Mouse (Mus musculus): Measurements from ENCODE around the gene Rgs7. TPM values are rescaled to one million over a fixed set of nuclear protein-coding genes. Genes with fewer than 3 reads are reported as not detected.

The Rgs7 gene
- polyA plus RNA-seq, 1 experiment from 2014 or later, result 1.9 TPM

DNA sequence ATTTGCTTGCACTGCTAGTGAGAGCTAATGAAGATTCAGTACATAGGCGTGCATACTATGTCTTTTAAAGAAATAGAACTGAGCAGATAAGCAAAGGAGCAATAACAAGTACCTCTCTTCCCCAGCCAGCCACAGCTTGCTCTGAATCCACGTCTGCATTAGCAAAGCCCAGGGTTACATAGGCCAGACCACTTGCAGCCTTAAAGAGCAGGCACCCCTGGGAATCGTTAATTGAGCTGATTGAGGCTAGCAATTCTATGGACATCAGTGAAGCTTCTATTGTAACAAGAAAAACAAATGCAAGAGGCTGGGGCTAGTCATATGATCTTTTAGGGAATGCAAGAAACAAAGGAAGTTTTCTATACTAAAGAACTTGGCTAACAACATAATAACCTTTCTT lies 81.9 kb downstream of the Rgs7 start:
- 42% methylated on average over 3 of the region's 3 CpGs for WGBS
- H3K9me3 ChIP-seq (replicated peaks; ENCODE audit: control insufficient read depth, low read length), result no peaks in the 10 kb centered on the region
- ATAC-seq (ENCODE audit: insufficient read depth, low FRiP score), result no peak
- H3K27ac ChIP-seq (ENCODE audit: low read length), result no peak overlapping the region
- H3K4me2 ChIP-seq (ENCODE audit: low read depth, low read length), result no peak overlapping the region
- H3K36me3 ChIP-seq (ENCODE audit: control insufficient read depth, insufficient read depth, low read length), result no peaks in the 10 kb centered on the region
- no peaks in the 10 kb centered on the region for H3K27me3 ChIP-seq (ENCODE audit: control insufficient read depth, insufficient read depth, low read length)
- no peak overlapping the region for H3K9ac ChIP-seq (ENCODE audit: low read length)
- H3K4me3 ChIP-seq (replicated peaks; ENCODE audit: low read length), result no peak overlapping the region
- no peaks in the 10 kb centered on the region for H3K4me1 ChIP-seq (ENCODE audit: control insufficient read depth, insufficient read depth, low read length)

DNA sequence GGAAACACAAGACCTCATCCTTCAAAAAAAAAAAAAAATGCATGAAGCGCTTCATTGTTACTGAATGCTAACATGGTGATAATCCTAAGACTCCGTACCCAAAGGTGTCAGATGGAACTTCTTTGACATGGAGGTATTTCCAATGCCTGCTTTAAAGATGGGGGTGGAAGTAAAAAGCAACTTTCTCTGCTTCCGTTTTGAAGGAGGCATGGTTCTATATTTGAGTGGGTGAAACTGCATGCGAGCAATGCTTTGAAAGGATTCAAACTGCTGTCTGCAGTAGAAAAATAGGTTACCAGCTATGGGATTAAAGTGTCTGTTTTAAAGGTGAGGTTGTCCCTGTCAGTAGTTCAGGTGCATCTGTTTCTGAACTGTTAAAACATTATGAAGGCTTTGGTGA lies 100.4 kb downstream of the Rgs7 start:
- Histone ChIP-seq H3K4me2 (ENCODE audit: low read depth, low read length) (no peak overlapping the region), H3K9me3 (replicated peaks; ENCODE audit: control insufficient read depth, low read length) (no peaks in the 10 kb centered on the region), H3K4me1 (ENCODE audit: control insufficient read depth, insufficient read depth, low read length) (no peaks in the 10 kb centered on the region), H3K27me3 (ENCODE audit: control insufficient read depth, insufficient read depth, low read length) (no peaks in the 10 kb centered on the region), H3K36me3 (ENCODE audit: control insufficient read depth, insufficient read depth, low read length) (no peaks in the 10 kb centered on the region), H3K9ac (ENCODE audit: low read length) (no peak overlapping the region), H3K27ac (ENCODE audit: low read length) (no peak overlapping the region), H3K4me3 (replicated peaks; ENCODE audit: low read length) (no peak overlapping the region)
- no peak for ATAC-seq (ENCODE audit: insufficient read depth, low FRiP score)
- WGBS, result 83% methylated on average over 4 of the region's 4 CpGs

DNA sequence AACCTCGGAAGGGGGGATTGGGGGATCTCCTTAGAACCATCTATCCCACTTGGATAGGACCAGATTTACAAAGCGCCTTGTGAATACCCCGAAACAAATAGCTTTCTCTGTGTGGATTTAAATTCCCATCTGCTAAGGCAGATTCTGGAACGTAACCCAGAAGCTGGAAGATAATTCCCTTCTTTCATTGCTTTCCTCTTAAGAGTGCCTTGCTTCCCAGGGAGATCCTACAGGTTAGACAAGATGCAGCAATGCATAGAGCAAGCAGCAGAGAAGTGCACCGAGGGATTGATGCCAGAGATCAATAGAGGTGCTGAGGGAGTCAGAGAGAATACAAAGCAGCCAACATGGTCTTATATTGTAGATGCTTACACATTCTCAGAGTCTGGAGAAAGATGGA lies 103.0 kb downstream of the Rgs7 start:
- 83% methylated on average over 5 of the region's 5 CpGs for WGBS
- H3K4me1 ChIP-seq (ENCODE audit: control insufficient read depth, insufficient read depth, low read length), result no peaks in the 10 kb centered on the region
- ATAC-seq (ENCODE audit: insufficient read depth, low FRiP score), result no peak

DNA sequence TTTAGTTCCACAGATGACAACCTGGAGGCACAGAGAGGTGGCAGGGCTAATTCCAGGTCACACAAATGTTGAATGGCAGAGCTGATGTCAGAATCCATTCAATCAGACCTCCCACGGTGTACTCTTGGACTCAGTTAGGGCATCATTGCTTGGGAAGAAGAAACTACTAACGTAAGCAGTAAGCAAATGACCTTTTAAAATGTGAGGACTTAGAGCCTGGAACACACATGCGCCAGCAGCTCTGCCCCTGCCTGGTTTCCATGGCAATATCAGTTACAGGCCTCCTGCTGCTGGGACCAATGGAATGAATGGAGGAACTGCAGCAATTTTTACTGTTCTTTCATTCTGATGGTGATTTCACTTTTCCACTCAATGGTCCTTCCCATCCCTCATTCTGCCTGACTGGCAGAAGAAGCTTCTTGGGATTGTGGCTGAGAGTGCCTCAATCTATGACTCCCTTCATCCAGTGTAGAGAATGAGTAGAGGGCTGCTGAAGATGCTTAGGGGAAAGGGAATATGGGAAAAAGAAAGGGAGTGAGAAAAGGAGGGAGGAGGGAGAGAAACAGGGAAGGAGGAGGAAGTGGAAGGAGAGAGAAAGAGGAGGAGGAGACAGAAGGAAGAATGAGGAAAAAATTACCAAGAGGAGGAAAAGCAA lies 106.6 kb downstream of the Rgs7 start:
- H3K9me3 ChIP-seq (replicated peaks; ENCODE audit: control insufficient read depth, low read length), result no peaks in the 10 kb centered on the region
- no peak for ATAC-seq (ENCODE audit: insufficient read depth, low FRiP score)
- H3K27ac ChIP-seq (ENCODE audit: low read length), result no peak overlapping the region
- WGBS, result 41% methylated on average over 3 of the region's 3 CpGs
- H3K4me1 ChIP-seq (ENCODE audit: control insufficient read depth, insufficient read depth, low read length), result no peaks in the 10 kb centered on the region
- H3K4me3 ChIP-seq (replicated peaks; ENCODE audit: low read length), result no peak overlapping the region
- no peak overlapping the region for H3K4me2 ChIP-seq (ENCODE audit: low read depth, low read length)
- no peaks in the 10 kb centered on the region for H3K36me3 ChIP-seq (ENCODE audit: control insufficient read depth, insufficient read depth, low read length)
- H3K9ac ChIP-seq (ENCODE audit: low read length), result no peak overlapping the region
- no peaks in the 10 kb centered on the region for H3K27me3 ChIP-seq (ENCODE audit: control insufficient read depth, insufficient read depth, low read length)

More for the DNA sequence above, 103.0 kb downstream of the Rgs7 start:
- H3K9me3 ChIP-seq (replicated peaks; ENCODE audit: control insufficient read depth, low read length), result no peaks in the 10 kb centered on the region
- H3K4me2 ChIP-seq (ENCODE audit: low read depth, low read length), result no peak overlapping the region
- no peaks in the 10 kb centered on the region for H3K36me3 ChIP-seq (ENCODE audit: control insufficient read depth, insufficient read depth, low read length)
- no peak overlapping the region for H3K9ac ChIP-seq (ENCODE audit: low read length)
- H3K27me3 ChIP-seq (ENCODE audit: control insufficient read depth, insufficient read depth, low read length), result no peaks in the 10 kb centered on the region
- H3K4me3 ChIP-seq (replicated peaks; ENCODE audit: low read length), result no peak overlapping the region
- no peak overlapping the region for H3K27ac ChIP-seq (ENCODE audit: low read length)

DNA sequence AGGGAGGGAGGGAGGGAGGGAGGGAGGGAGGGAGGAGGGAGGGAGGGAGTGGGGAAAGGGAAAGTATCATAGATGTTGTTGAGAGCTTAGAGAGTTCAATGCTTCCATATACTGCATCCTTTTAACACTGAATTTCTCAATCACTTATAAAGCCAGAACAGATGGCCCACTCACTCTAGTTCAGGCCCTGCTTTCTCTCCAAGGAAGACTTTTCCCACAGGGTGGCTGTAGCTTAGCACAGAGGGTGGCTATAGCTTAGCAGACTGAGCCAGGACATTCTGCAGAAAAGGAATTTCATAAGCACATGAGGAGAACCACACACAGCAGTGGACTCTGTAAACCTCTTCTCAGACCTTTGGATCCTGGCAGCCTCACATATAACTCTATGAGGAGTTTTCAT lies 119.7 kb downstream of the Rgs7 start:
- Histone ChIP-seq H3K4me2 (ENCODE audit: low read depth, low read length) (no peak overlapping the region), H3K27me3 (ENCODE audit: control insufficient read depth, insufficient read depth, low read length) (no peaks in the 10 kb centered on the region), H3K27ac (ENCODE audit: low read length) (no peak overlapping the region), H3K9ac (ENCODE audit: low read length) (no peak overlapping the region), H3K9me3 (replicated peaks; ENCODE audit: control insufficient read depth, low read length) (no peaks in the 10 kb centered on the region), H3K36me3 (ENCODE audit: control insufficient read depth, insufficient read depth, low read length) (no peaks in the 10 kb centered on the region), H3K4me1 (ENCODE audit: control insufficient read depth, insufficient read depth, low read length) (no peaks in the 10 kb centered on the region), H3K4me3 (replicated peaks; ENCODE audit: low read length) (no peak overlapping the region)
- no peak for ATAC-seq (ENCODE audit: insufficient read depth, low FRiP score)

DNA sequence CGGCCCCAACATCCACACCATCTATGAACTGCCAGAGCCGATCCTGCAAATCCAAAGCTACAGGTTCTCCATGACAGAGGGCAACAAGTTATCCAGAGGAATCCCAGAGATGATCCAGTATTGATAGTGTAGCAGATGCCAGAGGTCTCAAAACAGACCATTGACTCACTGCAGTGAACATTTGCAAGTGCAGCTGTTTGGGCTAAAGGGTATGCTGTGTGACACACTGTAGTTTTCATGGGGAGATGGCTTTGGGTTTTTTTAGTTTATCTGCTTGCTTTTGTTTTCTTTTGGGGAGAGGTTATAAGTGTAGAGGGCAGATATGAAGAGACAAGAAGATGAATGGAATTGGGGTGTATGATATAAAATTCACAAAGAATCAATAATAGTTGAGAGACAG lies 124.2 kb downstream of the Rgs7 start:
- Histone ChIP-seq H3K4me1 (ENCODE audit: control insufficient read depth, insufficient read depth, low read length) (no peaks in the 10 kb centered on the region), H3K36me3 (ENCODE audit: control insufficient read depth, insufficient read depth, low read length) (no peaks in the 10 kb centered on the region), H3K9me3 (replicated peaks; ENCODE audit: control insufficient read depth, low read length) (no peaks in the 10 kb centered on the region), H3K27ac (ENCODE audit: low read length) (no peak overlapping the region), H3K4me2 (ENCODE audit: low read depth, low read length) (no peak overlapping the region), H3K9ac (ENCODE audit: low read length) (no peak overlapping the region), H3K4me3 (replicated peaks; ENCODE audit: low read length) (no peak overlapping the region), H3K27me3 (ENCODE audit: control insufficient read depth, insufficient read depth, low read length) (no peaks in the 10 kb centered on the region)
- 86% methylated on average over 2 of the region's 2 CpGs for WGBS
- no peak for ATAC-seq (ENCODE audit: insufficient read depth, low FRiP score)

DNA sequence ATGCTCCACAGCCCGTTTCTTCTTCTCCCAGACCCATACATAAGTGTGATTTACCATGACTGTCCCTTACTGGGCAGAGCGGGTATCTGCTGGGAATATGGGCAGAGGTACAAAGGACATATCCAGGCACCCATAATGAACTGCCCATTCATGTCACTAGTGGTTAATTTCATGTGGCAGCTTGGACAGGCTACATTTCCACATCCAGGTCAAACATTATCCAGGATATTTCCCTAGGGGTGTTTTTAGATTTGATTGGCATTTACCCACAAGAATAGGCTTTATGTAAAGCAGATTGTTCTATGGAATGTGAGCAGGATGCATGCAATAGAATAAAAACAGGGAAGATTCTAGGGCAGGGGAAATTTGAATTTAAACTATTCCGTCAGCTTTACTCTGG lies 128.7 kb downstream of the Rgs7 start:
- Histone ChIP-seq H3K36me3 (ENCODE audit: control insufficient read depth, insufficient read depth, low read length) (no peaks in the 10 kb centered on the region), H3K9ac (ENCODE audit: low read length) (no peak overlapping the region), H3K27ac (ENCODE audit: low read length) (no peak overlapping the region), H3K4me3 (replicated peaks; ENCODE audit: low read length) (no peak overlapping the region), H3K9me3 (replicated peaks; ENCODE audit: control insufficient read depth, low read length) (no peaks in the 10 kb centered on the region), H3K27me3 (ENCODE audit: control insufficient read depth, insufficient read depth, low read length) (no peaks in the 10 kb centered on the region), H3K4me2 (ENCODE audit: low read depth, low read length) (no peak overlapping the region), H3K4me1 (ENCODE audit: control insufficient read depth, insufficient read depth, low read length) (no peaks in the 10 kb centered on the region)
- ATAC-seq (ENCODE audit: insufficient read depth, low FRiP score), result no peak
- WGBS, result 86% methylated on average over 3 of the region's 3 CpGs

DNA sequence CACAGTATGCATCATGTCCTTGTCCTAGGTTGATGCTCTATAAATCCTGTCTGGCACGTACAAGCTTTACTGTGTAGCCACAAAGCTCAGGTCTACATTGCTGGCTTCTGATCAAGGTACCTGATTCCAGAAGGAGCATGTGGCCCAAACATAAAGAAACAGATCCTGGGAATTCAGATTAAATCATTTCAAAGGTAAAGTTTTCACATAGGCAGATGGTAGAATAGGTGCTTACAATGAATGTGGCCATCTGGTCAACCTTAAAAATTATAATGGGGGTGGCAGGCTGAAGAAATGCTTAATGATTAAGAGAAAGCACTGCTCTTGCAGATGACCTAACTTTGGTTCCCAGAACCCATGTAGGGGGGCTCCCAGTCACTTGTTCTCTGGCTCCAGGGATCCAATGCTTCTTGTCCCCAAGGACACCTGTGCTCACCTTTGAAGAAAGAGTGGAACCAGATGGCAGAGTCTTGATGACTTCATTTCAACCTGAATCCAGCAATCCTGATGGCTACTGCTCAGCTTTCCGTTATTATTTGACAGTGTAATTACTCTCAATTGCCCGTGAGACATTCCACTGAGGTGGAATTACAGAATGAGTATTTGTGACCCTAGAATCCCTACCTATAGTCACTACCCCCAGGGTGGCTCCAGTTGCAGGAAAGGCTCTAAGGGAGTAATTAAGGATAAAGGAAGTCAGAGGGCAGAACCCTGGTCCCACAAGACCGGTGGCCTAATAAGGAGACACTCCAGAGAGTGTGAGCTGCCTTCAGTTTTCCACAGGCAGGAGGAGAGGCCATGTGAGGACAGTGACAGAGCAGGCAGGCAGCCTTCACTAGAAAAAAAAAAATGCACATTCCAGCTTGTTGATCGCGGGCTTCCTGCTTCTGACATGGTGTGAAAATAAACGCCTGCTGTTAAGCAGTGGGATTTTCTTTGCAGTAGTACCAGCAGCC lies 132.6 kb downstream of the Rgs7 start:
- Histone ChIP-seq H3K4me3 (replicated peaks; ENCODE audit: low read length) (no peak overlapping the region), H3K4me1 (ENCODE audit: control insufficient read depth, insufficient read depth, low read length) (no peaks in the 10 kb centered on the region), H3K27me3 (ENCODE audit: control insufficient read depth, insufficient read depth, low read length) (no peaks in the 10 kb centered on the region), H3K9ac (ENCODE audit: low read length) (no peak overlapping the region), H3K36me3 (ENCODE audit: control insufficient read depth, insufficient read depth, low read length) (no peaks in the 10 kb centered on the region), H3K27ac (ENCODE audit: low read length) (no peak overlapping the region), H3K4me2 (ENCODE audit: low read depth, low read length) (no peak overlapping the region), H3K9me3 (replicated peaks; ENCODE audit: control insufficient read depth, low read length) (no peaks in the 10 kb centered on the region)
- WGBS, result 48% methylated on average over 7 of the region's 7 CpGs
- ATAC-seq (ENCODE audit: insufficient read depth, low FRiP score), result no peak

DNA sequence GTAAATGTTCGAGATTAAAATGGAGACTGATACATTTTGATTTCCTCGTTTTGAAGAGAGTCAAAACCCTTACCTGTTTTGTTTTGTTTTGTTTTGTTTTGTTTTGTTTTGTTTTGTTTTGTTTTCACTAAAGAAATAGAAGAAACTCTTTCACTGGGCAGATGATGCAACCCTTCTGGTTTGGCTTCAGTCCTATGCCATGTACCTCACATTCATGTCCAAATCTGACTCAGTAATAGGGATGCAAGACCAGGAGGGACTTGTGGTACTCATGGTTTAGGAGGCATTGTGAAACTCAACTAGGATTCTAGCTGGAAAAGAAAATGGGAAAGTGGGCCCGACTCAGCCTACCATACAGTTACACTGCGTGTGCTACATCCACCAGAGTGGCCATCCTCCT lies 139.4 kb downstream of the Rgs7 start:
- H3K36me3 ChIP-seq (ENCODE audit: control insufficient read depth, insufficient read depth, low read length), result no peaks in the 10 kb centered on the region
- H3K4me1 ChIP-seq (ENCODE audit: control insufficient read depth, insufficient read depth, low read length), result no peaks in the 10 kb centered on the region
- no peaks in the 10 kb centered on the region for H3K27me3 ChIP-seq (ENCODE audit: control insufficient read depth, insufficient read depth, low read length)
- H3K4me2 ChIP-seq (ENCODE audit: low read depth, low read length), result no peak overlapping the region
- 80% methylated on average over 4 of the region's 4 CpGs for WGBS
- H3K27ac ChIP-seq (ENCODE audit: low read length), result no peak overlapping the region
- no peaks in the 10 kb centered on the region for H3K9me3 ChIP-seq (replicated peaks; ENCODE audit: control insufficient read depth, low read length)
- ATAC-seq (ENCODE audit: insufficient read depth, low FRiP score), result no peak
- H3K9ac ChIP-seq (ENCODE audit: low read length), result no peak overlapping the region
- no peak overlapping the region for H3K4me3 ChIP-seq (replicated peaks; ENCODE audit: low read length)
